Mouse (Mus musculus) erythroblast, adult 5-6 weeks (primary cell): Measurements from ENCODE around the gene Gtdc1. TPM values are rescaled to one million over a fixed set of nuclear protein-coding genes. Genes with fewer than 3 reads are reported as not detected.
"Not testable (repeated sequence)": the region's sequence is repeated elsewhere in the genome, so short reads cannot be mapped to it uniquely, and the experiment has no call there.

ENCODE experiments used
- ATAC-seq: replicated peaks from 2 replicates; pipeline ENCODE4 v1.8.0; 2016; ENCODE audit warnings: moderate number of reproducible peaks, mild to moderate bottlenecking, moderate TSS enrichment, inconsistent platforms; ENCODE audit not compliant: poor library complexity, low FRiP score, severe bottlenecking
- total RNA-seq, 2 experiments: library from RNA; stranded (forward) in 1 of 2; stranded (reverse) in 1 of 2; fragments of 150-400 nt in 1 of 2; fragments of 200-764, 138-1000 nt in 1 of 2; gene quantifications; 2 replicates each; pipeline versions ENCODE4 v1.2.3 to v1.2.4; 2015 to 2017; ENCODE audit warnings: low replicate concordance in 2 of 2

Gene Gtdc1
- total RNA-seq, 2 experiments from 2014 or later = 7.9 to 13.3 TPM

GRCm38 (mm10) chr2:44632584-44632983 is 294.9 kb downstream of the Gtdc1 start:
- ATAC-seq = no peak

DNA sequence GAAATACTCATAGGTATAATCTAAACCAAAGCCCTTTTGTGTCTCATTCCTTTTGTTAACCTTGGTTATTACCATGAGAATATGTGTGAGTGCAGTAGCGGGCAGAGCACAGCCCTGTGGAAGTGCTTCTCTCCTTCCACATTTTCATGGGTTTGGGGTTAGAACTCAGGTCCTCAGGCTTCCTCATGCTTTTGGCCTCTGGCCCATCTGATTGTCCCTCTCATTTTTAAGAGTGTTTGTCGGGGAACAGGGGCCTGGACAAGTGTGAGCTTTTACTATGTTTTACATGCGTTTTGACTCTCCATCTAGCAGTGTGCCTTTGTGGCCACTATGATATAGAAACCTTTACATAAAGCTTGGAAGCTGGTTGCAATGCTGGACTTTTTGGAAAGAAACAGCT is 296.4 kb downstream of the Gtdc1 start:
- no peak for ATAC-seq

GRCm38 (mm10) chr2:44628778-44629177 is 298.7 kb downstream of the Gtdc1 start:
- ATAC-seq = no peak

- no peak for ATAC-seq
These were observed 302.3 kb downstream of the Gtdc1 start for GRCm38 (mm10) chr2:44625154-44625553.

DNA sequence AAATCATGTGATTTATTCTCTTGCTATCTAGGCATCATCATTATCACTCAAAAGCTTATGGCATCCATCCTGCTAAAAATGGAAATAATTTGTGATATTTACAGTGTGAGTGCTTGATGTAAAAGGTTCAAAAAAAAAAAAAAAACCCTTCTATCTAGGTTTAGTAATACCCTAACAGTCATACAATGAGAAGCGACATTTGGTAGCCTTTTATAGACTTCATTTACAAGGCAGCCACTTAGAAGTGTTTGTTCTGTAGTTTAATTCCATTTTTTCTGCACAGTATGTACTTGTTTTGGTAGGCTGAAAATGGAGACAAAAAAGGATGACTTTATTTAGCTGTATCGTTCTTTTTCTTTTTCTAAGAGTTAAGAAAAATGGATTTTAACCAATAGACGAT is 305.0 kb downstream of the Gtdc1 start:
- ATAC-seq = no peak

DNA sequence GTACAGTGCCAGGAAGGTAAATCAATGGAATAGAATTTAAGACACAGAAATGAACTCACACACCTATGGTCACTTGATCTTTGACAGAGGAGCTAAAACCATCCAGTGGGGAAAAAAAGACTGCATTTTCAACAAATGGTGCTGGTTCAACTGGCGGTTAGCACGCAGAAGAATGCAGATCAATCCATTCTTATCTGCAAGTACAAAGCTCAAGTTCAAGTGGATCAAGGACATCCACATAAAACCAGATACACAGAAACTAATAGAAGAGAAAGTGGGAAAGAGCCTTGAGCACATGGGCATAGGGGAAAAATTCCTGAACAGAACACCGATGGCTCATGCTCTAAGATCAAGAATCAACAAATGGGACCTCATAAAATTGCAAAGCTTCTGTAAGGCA is 327.8 kb downstream of the Gtdc1 start:
- ATAC-seq = not testable (repeated sequence)

DNA sequence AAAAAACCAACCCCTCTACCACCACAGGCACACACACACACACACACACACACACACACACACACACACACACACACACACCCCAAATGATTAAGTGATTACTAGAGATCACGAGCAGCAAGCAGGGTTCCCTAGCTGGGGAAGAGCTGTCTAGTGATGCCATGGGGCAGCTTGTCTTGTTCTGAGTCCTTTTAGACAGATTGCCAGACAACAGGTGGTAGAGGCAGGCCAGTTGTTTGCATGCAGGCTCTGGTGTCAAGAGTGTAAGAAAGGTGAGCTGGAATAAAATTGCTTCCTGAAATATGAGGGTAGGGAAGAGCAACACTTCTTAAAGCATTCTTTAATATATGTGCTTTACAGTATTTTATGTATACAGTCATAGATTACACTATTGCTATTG is 333.2 kb downstream of the Gtdc1 start:
- no peak for ATAC-seq

GRCm38 (mm10) chr2:44590881-44591280 is 336.6 kb downstream of the Gtdc1 start:
- ATAC-seq = no peak

- ATAC-seq = no peak
These were observed 343.4 kb downstream of the Gtdc1 start for GRCm38 (mm10) chr2:44584061-44584460.

DNA sequence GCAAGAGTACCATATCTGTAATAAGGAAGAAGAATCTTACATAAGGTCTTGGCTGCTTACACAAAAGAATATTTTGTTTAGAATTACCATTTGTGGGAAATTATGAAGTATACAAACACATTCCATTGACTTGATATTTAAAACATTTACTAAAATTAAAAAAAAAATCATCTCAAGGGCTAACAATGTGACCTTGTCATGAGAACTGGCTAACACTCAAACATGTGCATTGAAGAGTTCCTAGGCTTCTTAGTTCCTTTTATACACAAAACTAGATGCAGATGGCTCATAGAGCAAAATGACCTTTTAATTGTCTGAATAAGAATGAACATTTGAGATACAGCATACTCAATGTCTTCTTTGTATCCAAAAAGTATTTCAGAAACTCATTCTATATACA is 344.0 kb downstream of the Gtdc1 start:
- ATAC-seq = no peak

- no peak for ATAC-seq
These were observed 355.6 kb downstream of the Gtdc1 start for GRCm38 (mm10) chr2:44571810-44572209.

DNA sequence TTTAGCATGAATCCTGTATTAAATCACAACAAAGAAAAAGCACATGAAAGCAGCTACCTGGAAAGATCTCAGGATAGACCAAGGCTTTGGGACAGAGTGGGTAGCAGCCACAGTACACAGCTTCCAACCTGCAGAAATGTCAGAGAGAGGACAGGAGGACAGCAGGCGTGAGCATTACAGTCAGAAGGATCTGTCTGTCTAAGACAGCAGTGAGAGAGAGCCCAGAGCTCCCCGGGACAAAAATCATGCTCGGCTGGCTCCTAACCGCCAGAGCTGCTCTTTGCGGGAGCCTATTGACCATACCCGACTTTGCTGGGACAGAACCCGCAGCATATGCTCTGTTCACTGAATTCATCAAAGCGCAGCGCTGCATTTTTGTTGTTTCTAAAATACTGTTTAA is 356.3 kb downstream of the Gtdc1 start:
- ATAC-seq = no peak

GRCm38 (mm10) chr2:44569140-44569952 is 358.1 kb downstream of the Gtdc1 start:
- no peak for ATAC-seq

GRCm38 (mm10) chr2:44564776-44565692 is 362.4 kb downstream of the Gtdc1 start:
- no peak for ATAC-seq

DNA sequence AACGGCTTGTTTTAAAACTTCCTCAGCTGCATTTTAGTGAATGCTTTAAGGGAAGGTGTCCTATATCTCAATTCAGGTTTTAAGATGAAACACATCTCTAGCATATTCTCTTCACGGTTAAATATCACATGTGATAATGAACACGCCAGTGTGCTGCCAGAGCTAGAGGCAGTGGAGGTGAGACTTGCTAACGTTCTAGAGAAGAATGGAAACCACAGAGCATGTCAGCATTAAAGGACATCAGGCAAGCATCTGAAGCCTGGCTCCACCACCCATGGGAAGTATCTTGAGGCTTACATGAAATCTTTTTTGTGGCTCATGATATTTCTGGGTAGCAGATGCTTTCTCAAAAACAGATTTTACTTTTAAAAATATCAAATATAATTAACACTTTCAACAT is 365.7 kb downstream of the Gtdc1 start:
- no peak for ATAC-seq

DNA sequence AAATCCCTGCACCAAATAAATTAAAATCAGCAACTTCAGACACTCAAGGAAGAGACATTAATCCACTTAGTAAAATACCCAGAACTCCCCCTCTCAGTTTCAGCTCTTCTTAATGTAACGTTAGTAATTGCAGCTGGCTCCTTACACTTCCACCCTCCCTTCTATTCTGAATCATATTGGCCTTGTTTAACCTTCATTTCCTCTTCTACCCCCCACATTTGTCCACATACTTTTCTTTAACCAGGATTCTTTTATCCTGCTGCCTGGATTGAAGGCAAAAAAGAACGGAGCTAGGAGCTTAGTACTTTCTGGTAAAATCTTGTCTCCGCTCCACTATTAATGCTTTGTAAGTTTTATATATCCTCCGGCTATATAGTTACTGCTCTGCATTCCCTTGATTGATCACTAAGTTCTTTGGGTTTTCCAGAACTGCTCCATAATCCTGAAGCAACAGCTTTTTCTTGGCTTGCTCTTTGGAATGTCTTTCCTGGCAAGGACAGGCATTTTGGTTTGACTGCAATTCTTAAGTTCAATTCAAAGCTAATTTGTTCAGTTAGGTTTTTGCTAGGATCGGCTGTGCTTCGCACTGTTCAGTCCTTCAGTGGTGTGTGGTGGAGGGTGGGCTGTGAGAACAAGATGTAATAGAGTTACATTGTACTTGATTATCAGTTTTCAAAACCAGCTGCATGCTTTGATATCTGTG is 368.1 kb downstream of the Gtdc1 start:
- no peak for ATAC-seq

DNA sequence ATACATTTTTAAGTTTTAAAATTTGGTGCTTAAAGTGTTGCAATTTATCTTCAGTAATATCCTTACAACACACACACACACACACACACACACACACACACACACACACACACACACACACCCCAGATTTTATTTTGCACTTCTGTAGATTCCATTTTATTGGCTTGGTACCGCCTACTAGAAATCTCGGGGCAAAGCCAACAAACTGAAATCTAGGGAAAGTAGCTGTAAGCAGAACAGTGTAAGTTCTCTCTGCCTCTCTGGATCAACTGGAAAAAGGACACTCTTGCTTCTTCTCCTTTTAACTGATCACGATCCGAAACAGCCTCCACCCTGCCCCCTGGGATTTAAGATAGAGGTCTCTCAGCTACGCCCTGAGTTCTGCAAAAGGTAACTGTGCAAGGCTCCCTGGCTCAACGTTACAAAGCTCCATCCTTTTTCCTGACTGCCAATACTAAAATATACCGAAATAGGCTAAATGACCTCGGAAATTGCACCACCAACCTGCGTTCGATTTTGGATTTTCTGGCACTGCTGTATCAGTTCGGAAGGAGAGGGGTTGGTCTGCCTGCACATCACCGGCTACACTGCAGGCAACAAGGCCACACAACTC is 369.7 kb downstream of the Gtdc1 start:
- ATAC-seq = no peak

DNA sequence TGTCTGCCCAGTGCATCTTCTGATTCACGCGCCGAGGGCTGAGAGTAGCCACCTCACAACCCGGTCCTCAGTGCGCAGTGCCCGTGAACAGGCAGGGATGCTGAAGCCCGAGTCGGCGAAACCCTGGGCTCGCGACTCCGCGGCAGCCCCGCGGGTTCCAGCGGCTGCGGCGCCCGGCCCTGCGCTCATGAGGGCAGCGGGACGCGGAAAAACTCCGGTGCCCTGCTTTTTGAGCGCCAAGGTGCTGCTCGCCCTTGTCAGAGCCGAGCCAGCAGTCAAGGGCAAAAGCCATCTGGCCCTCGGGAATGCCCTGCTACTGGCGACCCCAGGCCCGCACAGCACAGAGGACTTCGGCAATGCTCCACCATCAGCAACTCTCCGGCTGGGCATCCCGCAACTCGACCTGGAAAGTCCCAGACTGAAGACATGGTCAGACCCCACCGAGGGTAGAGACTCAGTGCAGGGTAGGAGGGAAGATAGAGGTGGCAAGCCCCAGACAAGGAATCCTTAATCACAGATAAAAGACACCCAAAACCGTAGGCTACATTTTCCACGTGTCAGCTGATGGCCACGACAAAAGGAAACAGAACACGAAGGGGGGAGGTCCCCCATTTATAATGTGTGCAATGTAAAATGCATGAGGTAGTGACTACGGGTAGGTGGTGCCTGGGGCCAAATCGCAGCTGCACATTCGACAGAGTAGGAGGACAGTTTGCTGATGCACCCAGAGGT is 370.4 kb downstream of the Gtdc1 start:
- no peak for ATAC-seq

DNA sequence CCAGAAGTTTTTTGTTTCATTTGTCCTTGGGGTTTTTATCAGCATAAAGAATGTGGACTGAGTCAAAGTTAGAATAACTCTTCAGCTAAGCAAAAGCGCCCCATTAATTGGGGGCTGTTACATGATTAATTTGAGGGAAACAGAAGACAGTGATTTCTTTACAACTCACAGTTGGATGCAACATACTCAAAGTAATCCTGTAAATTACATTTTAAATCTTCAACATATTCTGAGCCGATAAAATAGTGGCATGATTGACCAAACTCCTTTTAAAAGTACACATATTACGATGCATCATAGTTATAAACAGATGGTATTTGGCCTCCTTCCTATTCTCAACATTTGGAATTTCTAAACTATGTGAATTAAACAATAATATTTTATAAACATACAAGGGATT is 372.7 kb downstream of the Gtdc1 start:
- ATAC-seq = no peak
